Mouse (Mus musculus) midbrain, embryonic 14.5 days (tissue): Measurements from ENCODE around the gene Arrdc5. TPM values are rescaled to one million over a fixed set of nuclear protein-coding genes. Genes with fewer than 3 reads are reported as not detected.

ENCODE experiments used
- polyA plus RNA-seq: library from polyadenylated mRNA; unstranded; fragments of >200 nt; fragmentation: Nextera tagmentation; extraction: Ambion mirVana; gene quantifications from 2 replicates; pipeline ENCODE4 v1.2.1, GENCODE M21; 2014

Arrdc5 gene
- polyA plus RNA-seq, 1 experiment from 2014 or later: not detected

Other genes starting within 250 kb of the Arrdc5 start
- gene Ubxn6, start 225.3 kb downstream of the Arrdc5 start, polyA plus RNA-seq: 74.9 and 79.5 TPM in 2 replicates
- 106 and 113 TPM in 2 replicates for gene Hdgfl2, start 220.7 kb downstream of the Arrdc5 start, polyA plus RNA-seq
- 0.13 TPM in 2 replicates for gene Plin4, start 190.5 kb downstream of the Arrdc5 start, polyA plus RNA-seq
- 0.55 and 1.0 TPM in 2 replicates for gene Plin5, start 182.7 kb downstream of the Arrdc5 start, polyA plus RNA-seq
- gene Lrg1, start 178.3 kb downstream of the Arrdc5 start, polyA plus RNA-seq: 0.15 and 0.34 TPM in 2 replicates
- 16.4 and 18.2 TPM in 2 replicates for gene Sema6b, start 159.9 kb downstream of the Arrdc5 start, polyA plus RNA-seq
- 8.5 and 10.5 TPM in 2 replicates for gene Tnfaip8l1, start 137.8 kb downstream of the Arrdc5 start, polyA plus RNA-seq
- gene Mydgf, start 116.4 kb downstream of the Arrdc5 start, polyA plus RNA-seq: 55.1 and 57.5 TPM in 2 replicates
- gene Dpp9, start 81.4 kb downstream of the Arrdc5 start, polyA plus RNA-seq: 22.3 and 26.7 TPM in 2 replicates
- 16.9 and 21.4 TPM in 2 replicates for gene Fem1a, start 43.5 kb downstream of the Arrdc5 start, polyA plus RNA-seq
- gene Ticam1, start 23.5 kb downstream of the Arrdc5 start, polyA plus RNA-seq: 0.78 and 1.6 TPM in 2 replicates
- gene Plin3, start 7.4 kb downstream of the Arrdc5 start, polyA plus RNA-seq: 6.4 and 11.6 TPM in 2 replicates
- 11.3 and 21.5 TPM in 2 replicates for gene Uhrf1, start 3.0 kb upstream of the Arrdc5 start, polyA plus RNA-seq
- gene Kdm4b, start 25.8 kb upstream of the Arrdc5 start, polyA plus RNA-seq: 72.4 and 78.9 TPM in 2 replicates
- gene Ptprs, start 176.2 kb upstream of the Arrdc5 start, polyA plus RNA-seq: 304 and 345 TPM in 2 replicates
- not detected in 2 replicates for gene Znrf4, start 212.1 kb upstream of the Arrdc5 start, polyA plus RNA-seq